Comparison of ENCODE assay signal across 13 mouse cellular contexts in genomic region chr10:64588116-64588515, GRCm38 (mm10).
DNase-seq lines count a peak whose midpoint lies in the region; ATAC-seq and TF ChIP-seq lines count a peak whose summit lies in the region.
"Had no signal": no experiment of that assay in that cellular context is flagged by ENCODE, and none has a peak within 500 bp of the region (broad histone marks: within the 10 kb centered on the region; RNA-seq: fewer than 3 reads in every experiment).

No protein-coding gene starts in this region.

- TF ChIP-seq EP300 in stomach, postnatal 0 days (optimal IDR thresholded peaks at IDR 0.05) = no peak

- H3K27me3 ChIP-seq in stomach, postnatal 0 days (ENCODE audit: control insufficient read depth, insufficient read depth, low read length) = no peaks in the 10 kb centered on the region
- H3K27me3 ChIP-seq: intestine, embryonic 15.5 days; liver, embryonic 15.5 days had no signal

- intact Hi-C loops in heart, postnatal 14 days (cut with DNase I) = no loop called here

- TF ChIP-seq CTCF in stomach, postnatal 0 days (IDR thresholded peaks at IDR 0.05; ENCODE audit: low read depth) = no peak

- no peaks in the 10 kb centered on the region for H3K4me1 ChIP-seq in stomach, postnatal 0 days (replicated peaks; ENCODE audit: control insufficient read depth, insufficient read depth)
- H3K4me1 ChIP-seq: intestine, embryonic 15.5 days; liver, embryonic 15.5 days had no signal

- H3K27ac ChIP-seq in stomach, postnatal 0 days (replicated peaks) = no peak overlapping the region
- H3K27ac ChIP-seq: intestine, embryonic 15.5 days; liver, embryonic 15.5 days had no signal

- no peaks in the 10 kb centered on the region for H3K9me3 ChIP-seq in stomach, postnatal 0 days (ENCODE audit: control insufficient read depth, low read length)
- H3K9me3 ChIP-seq: intestine, embryonic 15.5 days; liver, embryonic 15.5 days had no signal

- WGBS in stomach, postnatal 0 days = 74% methylated on average over 2 of the region's 2 CpGs

- peak; percentile 7 for DNase-seq in cerebellum, adult 11-12 months
- no peak for DNase-seq in cerebellum, postnatal 4 days (ENCODE audit: low spot score in 2 of 2)
- peak; percentile 61 to 79 for DNase-seq in frontal cortex, adult 2 months (ENCODE audit: extremely low spot score in 1 of 2, low spot score in 1 of 2)
- DNase-seq in left cerebral cortex, adult 18-20 months (ENCODE audit: low spot score in 2 of 2) = peak; percentile 58 to 74
- DNase-seq in right cerebral cortex, postnatal 14 days = peak; percentile 25
- no peak for DNase-seq in stomach, postnatal 0 days (ENCODE audit: low spot score)
- DNase-seq in kidney, adult 18-20 months = no peak
- DNase-seq in heart, postnatal 14 days = no peak
- DNase-seq: heart, postnatal 36 days; spleen, adult 18-20 months; thymus, adult 2 months had no signal

- H3K36me3 ChIP-seq in stomach, postnatal 0 days (ENCODE audit: control insufficient read depth, insufficient read depth, low read length) = no peaks in the 10 kb centered on the region
- H3K36me3 ChIP-seq: intestine, embryonic 15.5 days; liver, embryonic 15.5 days had no signal

- H3K4me2 ChIP-seq in stomach, postnatal 0 days (replicated peaks; ENCODE audit: low read depth) = no peak overlapping the region
- H3K4me2 ChIP-seq: intestine, embryonic 15.5 days; liver, embryonic 15.5 days had no signal

- ATAC-seq in stomach, postnatal 0 days (ENCODE audit: low FRiP score, low TSS enrichment) = no peak
- ATAC-seq: intestine, embryonic 15.5 days had no signal

- H3K4me3 ChIP-seq in stomach, postnatal 0 days (ENCODE audit: low read depth, low read length) = no peak overlapping the region
- H3K4me3 ChIP-seq: intestine, embryonic 15.5 days; liver, embryonic 15.5 days had no signal

- H3K9ac ChIP-seq in stomach, postnatal 0 days (ENCODE audit: low read length) = no peak overlapping the region
- H3K9ac ChIP-seq: intestine, embryonic 15.5 days; liver, embryonic 15.5 days had no signal

Comparison
In these comparisons a context has a peak if more than half of its experiments do, and no peak if none do; other contexts are left out.
1. DNase-seq: peak in cerebellum, adult 11-12 months (single experiment), frontal cortex, adult 2 months (2 of 2), left cerebral cortex, adult 18-20 months (2 of 2) and right cerebral cortex, postnatal 14 days (single experiment); none in cerebellum, postnatal 4 days (0 of 2), stomach, postnatal 0 days (single experiment), kidney, adult 18-20 months (single experiment) and heart, postnatal 14 days (0 of 2).